Mouse (Mus musculus): ENCODE results near the gene Ctss. TPM values are rescaled to one million over a fixed set of nuclear protein-coding genes. Genes with fewer than 3 reads are reported as not detected.

Gene Ctss
- 10 to 100 TPM; 32.3 to 35.9 TPM for total RNA-seq (2021)
- long read RNA-seq, experiment 1, transcript Ctss-202 (8 exons, 1,355 nt), result major isoform, 18 of 22 reads
- long read RNA-seq, experiment 1, partial matches to known transcripts, result 0 of 22 reads
- long read RNA-seq, experiment 1, other reads (novel, unspliced or antisense), result 2 of 22 reads
- long read RNA-seq, experiment 2, transcript Ctss-202 (8 exons, 1,355 nt), result major isoform, 31 of 35 reads
- long read RNA-seq, experiment 2, partial matches to known transcripts, result 3 of 35 reads
- long read RNA-seq, experiment 2, other reads (novel, unspliced or antisense), result 1 of 35 reads

GRCm38 (mm10) chr3:95526622-95527211 lies at the start of gene Ctss:
TSS of gene Ctss (plus strand) at chr3:95526786.
- no peak for DNase-seq (ENCODE audit: low spot score in 2 of 2)

- no peak for DNase-seq (ENCODE audit: low spot score in 2 of 2)
Observed at GRCm38 (mm10) chr3:95478966-95479365, 47.6 kb upstream of the Ctss start.

- no peak for DNase-seq (ENCODE audit: low spot score in 2 of 2)
Observed at GRCm38 (mm10) chr3:95486421-95486820, 40.2 kb upstream of the Ctss start.

GRCm38 (mm10) chr3:95488679-95489078 lies 37.9 kb upstream of the Ctss start:
- DNase-seq (ENCODE audit: low spot score in 2 of 2), result no peak

- DNase-seq (ENCODE audit: low spot score in 2 of 2), result no peak
Observed at GRCm38 (mm10) chr3:95490238-95490637, 36.3 kb upstream of the Ctss start.

- peak; percentile 34 to 36 for DNase-seq (ENCODE audit: low spot score in 2 of 2)
Observed at GRCm38 (mm10) chr3:95494342-95494741, 32.2 kb upstream of the Ctss start.

GRCm38 (mm10) chr3:95498229-95498628 lies 28.4 kb upstream of the Ctss start:
- no peak for DNase-seq (ENCODE audit: low spot score in 2 of 2)

GRCm38 (mm10) chr3:95499024-95499423 lies 27.6 kb upstream of the Ctss start, which contains the start of gene Ctsk:
TSS of gene Ctsk (plus strand) at chr3:95499256.
- DNase-seq (ENCODE audit: low spot score in 2 of 2), result no peak

GRCm38 (mm10) chr3:95499496-95500140 lies 27.0 kb upstream of the Ctss start:
- no peak for DNase-seq (ENCODE audit: low spot score in 2 of 2)

- no peak for DNase-seq (ENCODE audit: low spot score in 2 of 2)
Observed at GRCm38 (mm10) chr3:95502312-95502711, 24.3 kb upstream of the Ctss start.

GRCm38 (mm10) chr3:95509348-95509747 lies 17.2 kb upstream of the Ctss start:
- DNase-seq (ENCODE audit: low spot score in 2 of 2), result no peak

- no peak for DNase-seq (ENCODE audit: low spot score in 2 of 2)
Observed at GRCm38 (mm10) chr3:95511611-95512180, 14.9 kb upstream of the Ctss start.

GRCm38 (mm10) chr3:95516614-95517041 lies 10.0 kb upstream of the Ctss start:
- DNase-seq (ENCODE audit: low spot score in 2 of 2), result no peak

GRCm38 (mm10) chr3:95517493-95517898 lies 9.1 kb upstream of the Ctss start:
- DNase-seq (ENCODE audit: low spot score in 2 of 2), result peak; percentile 68 to 82

- peak in 1 of 2 experiments; percentile 36 for DNase-seq (ENCODE audit: low spot score in 2 of 2)
Observed at GRCm38 (mm10) chr3:95518891-95519290, 7.7 kb upstream of the Ctss start.

- no peak for DNase-seq (ENCODE audit: low spot score in 2 of 2)
Observed at GRCm38 (mm10) chr3:95519315-95519714, 7.3 kb upstream of the Ctss start.

GRCm38 (mm10) chr3:95520100-95520499 lies 6.5 kb upstream of the Ctss start:
- DNase-seq (ENCODE audit: low spot score in 2 of 2), result no peak

- DNase-seq (ENCODE audit: low spot score in 2 of 2), result no peak
Observed at GRCm38 (mm10) chr3:95521168-95521567, 5.4 kb upstream of the Ctss start.

GRCm38 (mm10) chr3:95523662-95524061 lies 2.9 kb upstream of the Ctss start:
- DNase-seq (ENCODE audit: low spot score in 2 of 2), result no peak

- no peak for DNase-seq (ENCODE audit: low spot score in 2 of 2)
Observed at GRCm38 (mm10) chr3:95524673-95525072, 1.9 kb upstream of the Ctss start.

- no peak for DNase-seq (ENCODE audit: low spot score in 2 of 2)
Observed at GRCm38 (mm10) chr3:95526111-95526510, 475 bp upstream of the Ctss start.

GRCm38 (mm10) chr3:95529814-95530213 lies 3.2 kb downstream of the Ctss start:
- peak in 1 of 2 experiments; percentile 6 for DNase-seq (ENCODE audit: low spot score in 2 of 2)
